Mouse (Mus musculus): Measurements from ENCODE around the gene Capn15. TPM values are rescaled to one million over a fixed set of nuclear protein-coding genes. Genes with fewer than 3 reads are reported as not detected.

The Capn15 gene
- total RNA-seq, 1 experiment = 18.0 TPM

GRCm38 (mm10) chr17:26013711-26014110, 28.1 kb upstream of the Capn15 start:
- no peak for DNase-seq (ENCODE audit: low read depth, low spot score)
- Histone ChIP-seq H3K36me3 (ENCODE audit: control insufficient read depth, insufficient read depth, low read length, poor library complexity, severe bottlenecking) (peaks cover 6% of the 10 kb centered on the region; the same call in 1 of the 2 replicates), H3K9ac (ENCODE audit: insufficient read depth, low read depth, low read length, poor library complexity, severe bottlenecking) (no peak overlapping the region), H3K4me1 (ENCODE audit: control insufficient read depth in 2 of 2, insufficient read depth in 2 of 2, low read length in 2 of 2, poor library complexity in 1 of 2) (no peaks in the 10 kb centered on the region; a peak in 1 of 4 replicates), H3K27ac (ENCODE audit: insufficient read depth, low read depth, low read length, poor library complexity, severe bottlenecking) (no peak overlapping the region), H3K4me3 (ENCODE audit: insufficient read depth in 1 of 2, low read depth in 1 of 2, low read length in 2 of 2, poor library complexity in 1 of 2, severe bottlenecking in 1 of 2) (no peak overlapping the region), H3K9me3 (ENCODE audit: control insufficient read depth, insufficient read depth, low read depth, low read length) (no peaks in the 10 kb centered on the region)
- in situ Hi-C loops (cut with MboI; ENCODE audit: low sequenced_read_pairs in 2 of 2, unreplicated experiment in 2 of 2) = no loop called here
- no peak for TF ChIP-seq CHD2 (IDR thresholded peaks at IDR 0.05; ENCODE audit: low read depth, low read length)

DNA sequence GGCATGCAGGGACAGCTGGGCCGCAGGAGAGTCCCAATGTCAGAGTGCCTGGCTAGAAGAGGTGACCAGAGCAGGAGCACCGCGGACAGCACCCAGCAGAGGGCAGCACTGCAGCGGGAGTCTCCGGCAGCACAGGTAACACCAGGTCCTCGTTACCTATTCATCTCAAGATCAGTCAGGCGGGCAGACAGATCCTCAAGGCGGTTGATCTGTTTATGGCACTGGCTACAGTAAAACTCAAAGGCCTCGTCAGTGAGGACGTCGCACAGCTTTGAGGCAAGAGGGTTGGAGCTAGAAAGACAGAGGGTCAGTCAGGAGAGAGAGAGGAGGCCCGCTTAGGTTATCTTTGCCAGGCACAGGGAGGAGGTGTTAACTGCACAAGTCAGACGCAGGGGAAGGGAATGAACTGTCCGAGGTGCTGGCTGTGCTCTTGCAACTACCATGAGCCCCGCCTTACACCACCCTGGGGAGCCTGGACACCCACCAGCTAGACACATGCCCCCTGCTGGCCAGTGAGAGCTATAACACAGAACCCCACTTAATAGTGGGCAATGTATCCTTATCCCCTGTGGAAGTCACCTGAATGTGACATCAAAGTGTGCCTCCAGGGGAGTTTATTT, 26.4 kb upstream of the Capn15 start:
- Histone ChIP-seq H3K27ac (ENCODE audit: insufficient read depth, low read depth, low read length, poor library complexity, severe bottlenecking) (no peak overlapping the region), H3K36me3 (ENCODE audit: control insufficient read depth, insufficient read depth, low read length, poor library complexity, severe bottlenecking) (peaks cover 6% of the 10 kb centered on the region; the same call in 1 of the 2 replicates), H3K4me1 (ENCODE audit: control insufficient read depth in 2 of 2, insufficient read depth in 2 of 2, low read length in 2 of 2, poor library complexity in 1 of 2) (peaks cover 0 to 2% of the 10 kb centered on the region in 2 experiments; a peak in 1 of 4 replicates), H3K9me3 (ENCODE audit: control insufficient read depth, insufficient read depth, low read depth, low read length) (no peaks in the 10 kb centered on the region), H3K4me3 (ENCODE audit: insufficient read depth in 1 of 2, low read depth in 1 of 2, low read length in 2 of 2, poor library complexity in 1 of 2, severe bottlenecking in 1 of 2) (no peak overlapping the region; a peak in 1 of 4 replicates), H3K9ac (ENCODE audit: insufficient read depth, low read depth, low read length, poor library complexity, severe bottlenecking) (no peak overlapping the region)
- TF ChIP-seq ZNF384 (IDR thresholded peaks at IDR 0.05; ENCODE audit: low read depth, low read length) = no peak; the same call in 1 of the 2 replicates
- no peak for TF ChIP-seq HCFC1 (IDR thresholded peaks at IDR 0.05; ENCODE audit: borderline replicate concordance, insufficient read depth, low read length)
- TF ChIP-seq ZC3H11A (IDR thresholded peaks at IDR 0.05; ENCODE audit: borderline replicate concordance, low read depth, low read length) = no peak
- no peak for TF ChIP-seq CHD2 (IDR thresholded peaks at IDR 0.05; ENCODE audit: low read depth, low read length)
- no peak for TF ChIP-seq MAFK (IDR thresholded peaks at IDR 0.05; ENCODE audit: insufficient read depth, low read depth, low read length)
- DNase-seq (ENCODE audit: low read depth, low spot score) = peak; percentile 96
- in situ Hi-C loops (cut with MboI; ENCODE audit: low sequenced_read_pairs in 2 of 2, unreplicated experiment in 2 of 2) = no loop called here

DNA sequence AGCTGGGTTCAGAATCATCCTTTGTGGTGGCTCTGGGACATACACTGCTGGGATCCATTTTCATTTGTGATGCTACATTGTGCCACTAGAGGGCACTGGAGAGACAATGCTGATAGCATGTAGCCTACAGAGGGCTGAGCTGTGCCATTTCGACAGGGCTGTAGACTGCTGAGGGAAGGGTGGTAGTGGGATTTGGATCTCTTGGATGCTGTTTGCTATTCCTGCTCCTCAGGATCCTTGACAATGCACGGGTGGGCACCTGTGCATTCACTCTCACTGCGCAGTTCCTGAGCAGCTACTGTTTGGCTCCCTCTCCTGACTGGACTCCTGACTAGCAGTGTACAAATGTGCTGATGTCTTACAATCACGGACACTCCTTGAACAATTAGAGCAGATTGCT, 23.9 kb upstream of the Capn15 start:
- Histone ChIP-seq H3K27ac (ENCODE audit: insufficient read depth, low read depth, low read length, poor library complexity, severe bottlenecking) (no peak overlapping the region), H3K9ac (ENCODE audit: insufficient read depth, low read depth, low read length, poor library complexity, severe bottlenecking) (no peak overlapping the region), H3K4me1 (ENCODE audit: control insufficient read depth in 2 of 2, insufficient read depth in 2 of 2, low read length in 2 of 2, poor library complexity in 1 of 2) (peaks cover 0 to 2% of the 10 kb centered on the region in 2 experiments; a peak in 1 of 4 replicates), H3K9me3 (ENCODE audit: control insufficient read depth, insufficient read depth, low read depth, low read length) (no peaks in the 10 kb centered on the region), H3K36me3 (ENCODE audit: control insufficient read depth, insufficient read depth, low read length, poor library complexity, severe bottlenecking) (peaks cover 4% of the 10 kb centered on the region; the same call in 1 of the 2 replicates), H3K4me3 (ENCODE audit: insufficient read depth in 1 of 2, low read depth in 1 of 2, low read length in 2 of 2, poor library complexity in 1 of 2, severe bottlenecking in 1 of 2) (no peak overlapping the region)
- no peak for TF ChIP-seq ZC3H11A (IDR thresholded peaks at IDR 0.05; ENCODE audit: borderline replicate concordance, low read depth, low read length)
- TF ChIP-seq CHD2 (IDR thresholded peaks at IDR 0.05; ENCODE audit: low read depth, low read length) = no peak
- 0 out of 2 replicates have a peak, but pooled peaks have one; percentile 9 for TF ChIP-seq MAFK (IDR thresholded peaks at IDR 0.05; ENCODE audit: insufficient read depth, low read depth, low read length)
- no peak for TF ChIP-seq ZNF384 (IDR thresholded peaks at IDR 0.05; ENCODE audit: low read depth, low read length)
- TF ChIP-seq HCFC1 (IDR thresholded peaks at IDR 0.05; ENCODE audit: borderline replicate concordance, insufficient read depth, low read length) = 0 out of 2 replicates have a peak, but pooled peaks have one; percentile 5
- DNase-seq (ENCODE audit: low read depth, low spot score) = peak; percentile 86
- in situ Hi-C loops (cut with MboI; ENCODE audit: low sequenced_read_pairs in 2 of 2, unreplicated experiment in 2 of 2) = no loop called here

DNA sequence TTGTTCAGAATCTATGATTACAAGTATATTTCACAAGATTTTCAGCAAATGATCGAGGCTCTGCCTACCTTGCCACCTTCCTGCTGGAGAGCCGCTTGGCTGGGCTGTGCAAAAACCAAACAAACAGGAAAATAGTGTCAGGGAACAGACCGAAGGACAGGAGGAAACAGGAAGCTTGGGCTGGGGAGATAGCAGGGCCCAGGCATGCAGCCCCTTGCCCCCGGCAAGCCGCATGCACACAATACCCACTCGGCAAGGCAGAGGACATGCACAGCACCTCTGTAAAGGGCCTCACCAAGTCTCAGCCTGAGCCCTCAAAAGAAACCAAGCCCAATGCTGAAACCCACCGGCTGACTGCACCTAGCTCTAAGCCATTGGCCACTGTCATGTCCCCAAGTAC, 23.2 kb upstream of the Capn15 start:
- Histone ChIP-seq H3K4me1 (ENCODE audit: control insufficient read depth in 2 of 2, insufficient read depth in 2 of 2, low read length in 2 of 2, poor library complexity in 1 of 2) (peaks cover 0 to 2% of the 10 kb centered on the region in 2 experiments; a peak in 1 of 4 replicates), H3K36me3 (ENCODE audit: control insufficient read depth, insufficient read depth, low read length, poor library complexity, severe bottlenecking) (peaks cover 4% of the 10 kb centered on the region; the same call in 1 of the 2 replicates), H3K27ac (ENCODE audit: insufficient read depth, low read depth, low read length, poor library complexity, severe bottlenecking) (no peak overlapping the region), H3K4me3 (ENCODE audit: insufficient read depth in 1 of 2, low read depth in 1 of 2, low read length in 2 of 2, poor library complexity in 1 of 2, severe bottlenecking in 1 of 2) (no peak overlapping the region), H3K9me3 (ENCODE audit: control insufficient read depth, insufficient read depth, low read depth, low read length) (no peaks in the 10 kb centered on the region), H3K9ac (ENCODE audit: insufficient read depth, low read depth, low read length, poor library complexity, severe bottlenecking) (no peak overlapping the region)
- DNase-seq (ENCODE audit: low read depth, low spot score) = no peak
- in situ Hi-C loops (cut with MboI; ENCODE audit: low sequenced_read_pairs in 2 of 2, unreplicated experiment in 2 of 2) = no loop called here
- TF ChIP-seq ZC3H11A (IDR thresholded peaks at IDR 0.05; ENCODE audit: borderline replicate concordance, low read depth, low read length) = no peak

DNA sequence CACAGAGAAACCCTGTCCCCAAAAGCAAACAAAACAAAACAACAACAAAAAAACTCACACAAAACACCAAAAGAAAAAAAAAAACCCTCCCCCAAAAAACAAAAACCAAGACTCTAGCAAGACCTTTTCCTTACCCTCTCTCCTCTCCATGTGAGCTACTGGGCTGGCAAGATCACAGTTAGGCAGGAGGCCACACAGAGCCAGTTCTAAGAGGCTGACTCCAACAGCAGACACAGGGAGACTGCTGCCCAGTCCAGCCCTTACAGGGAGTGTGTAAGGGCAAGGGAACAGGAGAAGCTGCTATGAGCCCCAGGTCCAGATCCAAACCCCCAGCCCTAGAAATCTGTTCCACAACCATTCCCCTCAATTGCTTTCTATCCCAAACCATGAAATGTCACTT, 22.7 kb upstream of the Capn15 start:
- no peak overlapping the region for H3K27ac ChIP-seq (ENCODE audit: insufficient read depth, low read depth, low read length, poor library complexity, severe bottlenecking)
- H3K4me1 ChIP-seq (ENCODE audit: control insufficient read depth in 2 of 2, insufficient read depth in 2 of 2, low read length in 2 of 2, poor library complexity in 1 of 2) = peaks cover 0 to 2% of the 10 kb centered on the region in 2 experiments; a peak in 1 of 4 replicates
- H3K9me3 ChIP-seq (ENCODE audit: control insufficient read depth, insufficient read depth, low read depth, low read length) = no peaks in the 10 kb centered on the region
- no peak for TF ChIP-seq CHD2 (IDR thresholded peaks at IDR 0.05; ENCODE audit: low read depth, low read length)
- no peak overlapping the region for H3K9ac ChIP-seq (ENCODE audit: insufficient read depth, low read depth, low read length, poor library complexity, severe bottlenecking)
- H3K4me3 ChIP-seq (ENCODE audit: insufficient read depth in 1 of 2, low read depth in 1 of 2, low read length in 2 of 2, poor library complexity in 1 of 2, severe bottlenecking in 1 of 2) = no peak overlapping the region
- DNase-seq (ENCODE audit: low read depth, low spot score) = no peak
- in situ Hi-C loops (cut with MboI; ENCODE audit: low sequenced_read_pairs in 2 of 2, unreplicated experiment in 2 of 2) = no loop called here
- peaks cover 4% of the 10 kb centered on the region; the same call in 1 of the 2 replicates for H3K36me3 ChIP-seq (ENCODE audit: control insufficient read depth, insufficient read depth, low read length, poor library complexity, severe bottlenecking)
